Mouse (Mus musculus): ENCODE measurements around the gene Dnajc24.

Gene Dnajc24

DNA sequence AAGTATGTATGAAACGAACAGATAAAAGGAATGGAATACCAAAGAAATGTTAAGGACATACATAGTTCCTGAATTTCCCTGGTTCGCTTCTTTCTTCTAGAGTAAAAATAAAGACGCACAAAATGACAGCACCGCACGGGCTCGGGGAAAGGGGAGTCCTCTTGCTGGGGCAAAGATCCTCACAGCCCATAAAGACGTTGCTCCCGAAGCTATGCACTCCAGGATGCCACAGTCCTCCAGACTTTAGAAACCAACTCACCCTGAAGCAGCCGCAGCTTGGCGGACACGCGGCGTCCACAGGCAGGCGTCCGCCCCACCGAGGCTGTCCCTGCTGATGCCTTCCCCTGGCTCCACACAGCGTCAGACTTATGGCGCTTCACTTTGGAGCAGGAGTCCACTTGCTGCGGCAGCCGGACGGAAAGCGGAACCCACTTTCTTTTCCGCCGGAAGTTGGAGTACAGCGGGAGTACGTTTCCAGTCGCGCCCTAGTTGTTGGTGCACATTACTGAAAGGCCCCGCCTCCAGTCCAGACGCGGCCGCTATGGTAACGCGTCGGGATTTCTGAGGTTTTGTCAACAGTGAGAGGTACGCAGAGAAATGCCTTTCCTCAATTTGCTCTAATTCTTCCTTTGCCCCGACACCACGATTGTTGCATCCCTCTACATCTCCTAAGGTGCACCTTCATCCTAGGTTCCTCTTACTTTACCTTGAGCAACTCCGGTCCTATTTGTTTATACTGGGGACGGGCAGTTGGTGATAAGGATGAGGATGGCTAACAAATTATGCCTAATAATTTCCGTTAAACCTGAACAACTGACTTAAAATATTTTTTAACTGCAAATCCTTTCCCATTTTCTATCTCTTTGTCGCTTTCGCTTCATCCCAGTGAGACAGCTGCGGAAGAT lies at the start of gene Dnajc24:
TSS of gene Dnajc24 (minus strand) at position 715 of the 905 bp plus-strand sequence.
- DNase-seq (ENCODE audit: low read depth), result peak; percentile 80

DNA sequence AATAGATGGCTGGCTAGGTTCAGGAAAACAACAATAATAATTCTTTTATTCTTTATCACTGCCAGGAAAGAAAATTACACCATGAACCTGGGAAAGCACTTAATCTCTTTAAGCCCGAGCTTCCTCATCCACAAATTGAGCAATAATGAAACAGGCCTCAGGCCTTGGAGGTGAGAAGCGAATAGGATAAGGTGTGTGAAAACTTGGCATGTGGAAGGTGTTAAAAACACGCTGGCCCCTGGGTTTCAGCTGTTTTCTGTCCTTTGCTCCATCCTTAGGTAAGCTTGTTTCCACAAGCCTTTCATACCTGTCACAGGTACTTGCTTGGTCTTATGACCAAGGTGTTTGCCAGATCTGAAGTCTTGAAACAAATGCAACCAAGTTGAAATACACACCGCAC lies 43.3 kb upstream of the Dnajc24 start:
- DNase-seq (ENCODE audit: low read depth), result no peak

DNA sequence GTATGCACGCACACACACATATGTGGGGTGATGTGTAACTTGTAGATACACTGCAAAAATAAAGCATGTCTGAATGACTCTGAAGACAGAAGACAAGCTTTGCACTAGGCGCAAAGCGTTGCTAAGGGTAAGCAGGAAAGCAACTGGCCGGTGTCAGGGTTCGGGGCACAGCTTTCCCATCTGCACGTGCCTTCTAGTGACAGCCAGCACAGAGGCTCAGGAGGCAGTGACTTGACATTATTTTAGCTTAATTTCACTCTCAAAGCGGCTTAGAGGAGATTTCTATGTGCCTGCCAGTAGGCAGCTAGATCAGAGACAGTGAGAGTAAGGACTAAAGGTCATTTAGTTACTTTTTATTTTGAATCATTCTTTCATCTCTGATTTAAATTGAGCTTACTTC lies 39.1 kb upstream of the Dnajc24 start:
- DNase-seq (ENCODE audit: low read depth), result no peak

DNA sequence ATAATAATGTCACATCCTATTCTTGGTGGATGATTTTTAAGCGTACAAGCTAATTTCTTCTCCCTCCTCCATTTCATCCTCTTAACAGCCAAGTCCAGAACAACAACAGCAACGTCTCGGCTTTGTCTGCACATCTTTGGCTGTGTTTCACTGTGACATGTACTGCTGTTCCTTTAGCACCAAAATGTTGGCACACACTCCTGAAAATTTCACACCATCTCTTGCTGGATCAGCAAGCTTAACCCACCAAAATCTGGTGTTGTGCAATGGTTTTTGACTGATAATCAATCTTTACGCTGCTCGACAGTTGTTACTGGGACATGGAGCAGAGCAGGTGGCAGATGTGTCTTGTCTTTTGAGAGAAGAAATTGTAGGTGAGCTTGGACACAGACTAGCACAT lies 38.6 kb upstream of the Dnajc24 start:
- DNase-seq (ENCODE audit: low read depth), result no peak

DNA sequence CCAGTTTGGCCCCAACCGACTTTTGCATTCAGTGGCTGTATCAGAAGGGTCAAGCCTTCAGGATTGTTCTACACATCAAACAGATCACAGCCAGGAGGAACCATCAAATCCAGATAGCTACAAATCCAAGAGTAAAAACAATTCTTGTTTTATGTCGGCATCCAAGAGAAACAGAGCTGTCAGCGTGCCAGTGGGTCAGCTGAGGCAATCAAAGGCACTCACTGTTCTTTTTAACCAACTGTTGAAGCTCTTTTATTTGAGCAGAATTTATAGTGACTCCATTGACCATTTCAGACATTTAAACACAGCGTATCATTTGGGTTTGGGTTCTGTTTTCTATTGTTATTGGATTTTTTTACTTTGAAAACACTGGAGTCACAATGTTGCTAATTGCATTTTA lies 34.9 kb upstream of the Dnajc24 start:
- no peak for DNase-seq (ENCODE audit: low read depth)

DNA sequence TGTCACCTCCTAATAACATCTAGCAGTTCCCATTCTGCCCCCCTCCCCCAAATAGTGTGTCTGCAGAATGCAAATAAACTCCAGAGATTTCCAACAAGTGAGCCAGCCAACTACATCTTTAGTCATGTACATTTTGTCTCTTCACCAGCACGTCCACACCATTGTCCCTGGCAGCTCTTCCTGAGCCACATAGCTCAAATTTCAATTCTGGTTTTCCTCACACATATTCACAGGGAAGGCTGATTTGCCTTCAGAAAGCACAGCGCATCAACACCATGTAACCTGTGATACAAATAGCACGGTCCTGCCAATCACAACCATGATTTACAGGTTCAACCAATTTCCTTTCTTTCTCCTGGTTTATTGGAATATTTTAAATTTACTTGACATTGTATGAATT lies 21.5 kb upstream of the Dnajc24 start:
- DNase-seq (ENCODE audit: low read depth), result no peak

DNA sequence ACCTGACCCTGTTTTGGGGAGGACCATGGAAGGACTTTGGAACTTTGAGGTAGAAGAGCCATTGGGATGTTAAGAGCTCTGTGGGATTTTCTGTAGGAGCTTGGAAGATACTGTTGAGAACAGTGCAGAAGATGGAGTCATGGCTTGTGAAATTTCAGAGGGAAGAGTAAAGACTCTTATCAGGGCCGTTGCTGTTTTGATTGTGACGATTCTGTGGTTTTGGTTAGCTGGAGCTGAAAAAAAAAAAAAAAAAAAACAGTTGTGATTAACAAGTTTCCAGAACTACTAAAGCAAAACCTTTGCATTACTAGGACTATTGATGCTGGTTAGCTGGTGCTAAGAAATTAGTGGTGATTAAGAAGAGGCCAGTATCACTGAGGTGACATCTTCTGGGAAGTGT lies 5.1 kb upstream of the Dnajc24 start:
- DNase-seq (ENCODE audit: low read depth), result no peak

DNA sequence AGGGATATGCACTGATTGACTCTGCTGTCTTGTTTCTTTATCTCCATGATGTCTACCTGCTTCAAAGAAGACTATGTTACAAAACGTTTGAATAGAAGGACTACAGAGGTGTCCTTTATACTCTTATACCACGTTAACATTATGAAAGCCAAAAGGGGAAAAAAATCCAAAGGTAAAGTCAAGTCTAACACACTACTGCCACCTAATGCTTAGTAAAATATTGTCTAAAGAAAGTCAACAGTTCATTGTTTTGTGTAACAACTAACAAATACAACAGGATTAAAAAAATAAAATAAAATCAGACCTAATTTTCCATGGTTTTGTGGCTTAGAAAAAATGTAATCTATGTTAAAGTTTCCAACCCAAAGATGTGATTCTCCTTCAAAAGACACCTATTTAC lies 15.3 kb downstream of the Dnajc24 start:
- DNase-seq (ENCODE audit: low read depth), result no peak

DNA sequence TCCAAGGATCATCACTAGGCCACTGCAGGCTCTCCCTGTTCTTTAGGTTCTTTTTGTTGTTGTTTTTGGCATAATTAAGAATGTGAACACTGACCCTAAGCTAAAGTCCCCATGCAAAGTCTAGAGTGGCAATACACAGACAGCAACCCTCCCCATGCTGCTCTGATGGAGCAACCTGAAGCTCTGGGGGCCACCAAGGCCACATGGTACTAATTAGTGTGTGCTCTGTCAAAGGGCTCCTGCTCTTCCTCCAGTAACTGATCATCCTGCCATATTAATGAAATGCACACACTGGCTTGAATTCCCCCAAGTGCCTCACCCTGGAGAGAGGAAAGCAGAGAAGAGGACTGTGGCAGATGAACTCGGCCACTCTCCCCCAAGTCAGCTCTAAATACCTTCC lies 16.2 kb downstream of the Dnajc24 start:
- no peak for DNase-seq (ENCODE audit: low read depth)

DNA sequence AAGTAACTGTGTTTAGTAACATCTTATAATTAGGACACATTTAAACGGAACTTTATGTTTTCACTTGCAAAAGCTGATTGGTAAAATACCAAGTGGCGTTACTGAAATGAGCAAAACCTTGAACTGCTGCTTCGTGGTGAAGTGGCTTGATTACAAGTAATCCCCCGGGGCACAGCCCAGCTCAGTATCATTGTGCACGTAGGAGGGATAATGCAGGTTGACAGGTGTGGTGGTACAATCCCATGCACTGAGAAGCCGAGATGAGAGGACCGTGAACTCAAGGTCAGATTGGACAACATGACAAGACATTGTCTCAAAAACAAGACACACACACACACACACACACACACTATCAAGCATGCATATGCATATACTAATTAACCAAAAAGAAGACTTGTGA lies 18.1 kb downstream of the Dnajc24 start:
- DNase-seq (ENCODE audit: low read depth), result no peak

DNA sequence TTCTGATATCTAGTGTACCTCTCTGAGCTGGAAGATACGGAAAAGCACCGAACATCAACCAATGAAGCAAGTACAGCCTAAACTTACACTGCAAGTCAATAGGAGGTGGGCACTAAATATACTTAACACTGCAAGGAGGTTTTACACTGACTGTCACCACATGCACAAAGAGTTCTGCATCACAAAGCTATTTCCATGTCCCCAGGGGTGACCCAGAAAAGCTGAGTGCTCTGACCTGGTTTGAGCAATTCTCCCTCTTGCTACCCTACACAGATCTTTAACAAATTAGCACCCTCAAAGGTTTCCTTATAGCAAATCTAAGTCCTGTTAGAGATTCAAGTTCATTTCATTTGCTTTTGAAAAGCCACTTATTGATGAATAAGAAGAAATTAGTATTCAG lies 25.3 kb downstream of the Dnajc24 start:
- no peak for DNase-seq (ENCODE audit: low read depth)

DNA sequence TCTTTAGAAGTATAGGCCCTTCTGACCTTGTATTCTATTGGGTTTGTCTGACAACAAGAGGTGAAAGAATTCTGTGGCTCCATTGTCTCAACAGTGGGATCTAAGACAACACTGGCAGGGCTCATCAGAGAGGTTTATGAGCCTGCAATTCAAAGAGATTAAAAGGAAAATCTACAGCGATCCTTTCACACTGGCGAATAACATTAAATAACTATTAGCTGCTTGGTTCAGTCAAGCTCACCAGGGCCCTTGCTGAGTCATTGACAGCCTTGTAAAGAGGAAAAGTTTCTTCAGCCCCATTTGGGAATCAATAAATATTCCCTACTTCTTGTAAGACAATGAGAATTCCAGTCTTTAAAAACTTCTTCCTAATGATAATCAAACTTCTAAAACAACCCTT lies 29.4 kb downstream of the Dnajc24 start:
- DNase-seq (ENCODE audit: low read depth), result no peak

DNA sequence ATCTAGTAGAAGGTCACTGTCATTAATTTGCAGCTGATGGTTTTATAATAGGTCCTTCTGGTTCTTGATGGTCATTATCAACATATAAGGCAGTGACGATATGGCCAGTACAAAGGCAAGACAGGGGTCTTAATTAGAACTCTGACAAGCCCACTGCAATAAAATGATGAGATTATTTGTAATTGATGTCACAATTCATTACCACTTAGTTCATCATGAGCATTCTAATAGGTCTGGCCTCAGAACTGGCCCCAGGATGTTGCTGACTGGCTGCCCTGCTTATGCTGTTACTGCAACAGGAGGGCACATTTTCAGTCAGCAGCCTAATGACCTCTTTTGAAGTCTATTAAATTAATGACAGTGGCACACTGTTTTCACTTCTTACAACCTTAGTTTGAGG lies 39.9 kb downstream of the Dnajc24 start:
- no peak for DNase-seq (ENCODE audit: low read depth)

DNA sequence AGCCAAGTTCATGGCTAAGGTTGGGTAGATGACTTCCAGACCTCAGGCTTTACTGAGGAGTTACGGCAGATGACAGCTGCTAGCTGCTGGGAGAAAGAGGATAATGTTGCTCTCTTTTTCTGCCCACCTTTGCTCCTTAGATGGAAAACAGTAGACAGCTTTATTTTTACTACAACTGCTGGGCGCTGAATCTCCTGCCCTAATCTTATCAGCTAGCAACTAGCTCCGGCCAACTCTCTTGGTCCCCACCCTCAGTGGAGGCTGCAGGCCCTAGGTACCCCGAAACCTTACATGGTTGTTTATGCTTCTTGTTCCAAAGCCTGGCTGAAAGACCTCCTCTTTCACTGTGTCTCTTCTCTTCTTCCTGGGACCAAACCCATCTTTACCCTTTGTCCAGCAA lies 49.5 kb downstream of the Dnajc24 start:
- DNase-seq (ENCODE audit: low read depth), result no peak

DNA sequence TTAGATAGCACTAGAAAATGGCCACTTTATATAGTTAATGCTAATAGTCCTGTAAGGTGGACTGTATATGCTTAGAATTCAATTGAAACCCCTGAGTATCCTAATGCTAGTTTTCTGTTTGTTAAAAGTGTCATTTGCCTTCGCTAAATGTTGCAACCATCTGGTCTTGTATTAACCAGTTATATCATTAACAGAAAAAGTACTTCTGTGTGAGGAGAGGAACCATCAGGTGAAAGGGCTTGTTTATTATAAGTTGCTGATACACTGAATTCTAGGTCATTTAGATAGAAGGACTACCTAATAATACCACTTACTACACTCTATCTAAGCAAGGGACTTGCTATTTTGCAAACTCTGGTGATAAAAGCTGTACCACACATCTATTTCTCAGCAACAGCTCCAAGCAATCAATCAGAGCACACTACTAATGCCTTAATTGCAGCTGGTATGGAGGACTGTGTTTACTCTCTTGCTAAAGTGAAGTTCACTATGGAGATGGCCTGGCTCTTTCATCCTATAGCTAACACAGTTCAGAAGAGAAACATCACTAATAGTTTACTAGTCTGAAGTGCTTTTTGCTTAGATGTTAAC lies 51.9 kb downstream of the Dnajc24 start:
- DNase-seq (ENCODE audit: low read depth), result no peak

DNA sequence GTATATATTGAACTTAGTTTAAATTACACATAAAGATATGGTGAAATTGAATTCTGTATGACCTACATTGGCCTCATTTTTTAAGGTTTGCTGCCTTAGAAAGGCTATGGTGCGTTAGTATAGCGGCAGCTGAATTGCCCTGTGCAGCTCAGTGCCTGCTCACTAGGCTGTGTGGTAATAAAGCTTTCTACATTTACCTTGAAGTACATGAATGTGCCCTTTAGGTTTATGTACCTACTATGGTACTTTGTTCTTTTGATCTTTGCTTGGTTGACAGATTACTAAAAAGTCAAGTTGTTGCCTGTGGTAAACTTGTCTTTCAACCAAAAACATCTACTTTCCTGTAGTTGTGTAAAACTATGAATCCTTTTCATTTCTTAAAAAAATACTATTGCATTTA lies 53.2 kb downstream of the Dnajc24 start:
- DNase-seq (ENCODE audit: low read depth), result no peak

DNA sequence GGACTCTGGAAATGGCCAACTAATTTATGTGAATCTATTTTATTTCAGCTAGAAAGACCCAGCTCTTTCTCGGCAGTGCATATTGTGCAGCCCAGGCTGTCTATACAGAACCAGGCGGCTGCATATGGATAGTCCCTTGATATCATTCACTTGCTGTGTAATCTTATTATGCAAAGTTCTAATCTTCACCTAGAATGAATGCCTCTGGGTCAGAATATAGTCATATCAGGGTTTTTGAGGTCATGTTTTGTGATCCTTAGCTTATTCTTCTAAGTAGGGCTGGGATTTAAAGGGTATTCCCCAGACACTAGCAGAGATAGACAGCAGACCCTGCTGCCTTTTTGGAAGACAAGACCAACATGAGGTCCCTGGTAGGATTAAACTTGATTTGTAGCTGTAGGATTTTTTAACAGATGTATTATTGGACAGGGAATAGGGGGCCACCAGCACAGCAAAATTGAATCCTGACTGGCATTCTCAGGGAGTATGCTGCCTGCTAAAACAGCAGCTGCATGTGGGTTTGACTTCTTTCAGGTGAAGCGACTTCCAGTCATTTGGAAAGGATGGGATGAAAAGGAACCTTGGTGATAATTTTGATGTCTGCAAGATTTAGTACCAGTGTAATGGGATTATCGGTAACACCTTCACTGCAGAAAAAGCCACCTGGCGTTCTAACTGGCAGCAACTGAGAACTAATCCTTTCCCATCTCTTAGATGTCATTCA lies 85.6 kb downstream of the Dnajc24 start:
- no peak for DNase-seq (ENCODE audit: low read depth)

Data from fibroblast of lung, adult 2 months (primary cell).